Mouse (Mus musculus) small intestine, adult 2 months (tissue): ENCODE results near the gene Prr23a3.

Experiments
- CTCF ChIP-seq: fragments of 200-500 bp; IDR thresholded peaks from 2 replicates; pipeline ENCODE4 v1.5.1; 2012; ENCODE audit warnings: low read depth, mild to moderate bottlenecking, control low read depth, inconsistent platforms, low read length, moderate library complexity, mixed read lengths; ENCODE audit not compliant: insufficient replicate concordance, insufficient read length; ENCODE audit errors: extremely low read depth
- POLR2A ChIP-seq: fragments of 200-500 bp; IDR thresholded peaks from 2 replicates; pipeline ENCODE4 v1.6.1; 2012; ENCODE audit warnings: low read depth, mild to moderate bottlenecking, control low read depth, inconsistent platforms, low read length, moderate library complexity

- TF ChIP-seq POLR2A (no peak), CTCF (no peak)
These were observed 40.8 kb upstream of the Prr23a3 start for GRCm38 (mm10) chr9:98823805-98824204.
